Mouse (Mus musculus) ES-E14 (cell line): Measurements from ENCODE around the gene Prorsd1.

Experiments
- CHD2 ChIP-seq: IDR thresholded peaks from 2 replicates; pipeline ENCODE4 v1.6.1; 2014; ENCODE audit warnings: mild to moderate bottlenecking, low read depth, low read length, inconsistent platforms
- HCFC1 ChIP-seq: IDR thresholded peaks from 2 replicates; pipeline ENCODE4 v1.6.1; 2012; ENCODE audit warnings: low read length, inconsistent platforms, borderline replicate concordance; ENCODE audit not compliant: insufficient read depth
- ZNF384 ChIP-seq: IDR thresholded peaks from 2 replicates; pipeline ENCODE4 v1.6.1; 2012; ENCODE audit warnings: low read depth, low read length, inconsistent platforms

GRCm38 (mm10) chr11:29504899-29505625, 9.8 kb downstream of the Prorsd1 start:
- TF ChIP-seq ZNF384 (no peak), CHD2 (no peak), HCFC1 (no peak)
